Mouse (Mus musculus) kidney, postnatal 0 days (tissue): ENCODE results near the gene Cyp2t4. TPM values are rescaled to one million over a fixed set of nuclear protein-coding genes. Genes with fewer than 3 reads are reported as not detected.

ENCODE experiments used
- ATAC-seq: fragments of 200-750 bp; cut with Nextera tagmentation; replicated peaks from 2 replicates; pipeline ENCODE4 v1.8.0; 2017; ENCODE audit warnings: low read depth, moderate number of reproducible peaks, moderate TSS enrichment, moderate library complexity; ENCODE audit not compliant: low FRiP score
- DNase-seq: peaks from one replicate; pipeline ENCODE4 v3.0.0-alpha.2; 2016; ENCODE audit warnings: low spot score
- H3K27ac ChIP-seq: fragments of 300-500 bp; sonication (generic); 2 replicates; pipeline ENCODE4 v1.5.1; 2014; ENCODE audit warnings: mild to moderate bottlenecking
- H3K27me3 ChIP-seq: fragments of 300-500 bp; sonication (generic); 2 replicates; pipeline ENCODE4 v1.6.1; 2014; ENCODE audit warnings: low read length, mixed read lengths; ENCODE audit not compliant: insufficient read depth
- H3K36me3 ChIP-seq: fragments of 300-500 bp; sonication (generic); 2 replicates; pipeline ENCODE4 v1.6.1; 2014; ENCODE audit warnings: low read length, mixed read lengths; ENCODE audit not compliant: insufficient read depth
- H3K4me1 ChIP-seq: fragments of 300-500 bp; sonication (generic); replicated peaks from 2 replicates; pipeline ENCODE4 v1.6.1; 2014; ENCODE audit warnings: antibody characterized with exemption, low read length, mixed read lengths; ENCODE audit not compliant: insufficient read depth
- H3K4me2 ChIP-seq: fragments of 300-500 bp; sonication (generic); 2 replicates; pipeline ENCODE4 v1.6.1; 2014; ENCODE audit warnings: mild to moderate bottlenecking, low read length, moderate library complexity, mixed read lengths
- H3K4me3 ChIP-seq: fragments of 300-500 bp; sonication (generic); replicated peaks from 2 replicates; pipeline ENCODE4 v1.5.1; 2014; ENCODE audit warnings: low read depth, low read length
- H3K9ac ChIP-seq: fragments of 300-500 bp; sonication (generic); 2 replicates; pipeline ENCODE4 v1.6.1; 2014; ENCODE audit warnings: low read depth, low read length
- H3K9me3 ChIP-seq: fragments of 300-500 bp; sonication (generic); replicated peaks from 2 replicates; pipeline ENCODE4 v1.6.1; 2016; ENCODE audit warnings: low read length, inconsistent platforms, mixed read lengths
- CTCF ChIP-seq: IDR thresholded peaks from 2 replicates; pipeline ENCODE4 v1.5.1; 2016; ENCODE audit warnings: antibody characterized with exemption, low read depth, mild to moderate bottlenecking, moderate library complexity
- WGBS: fragments of 180-500 bp; shearing (Covaris S2); extraction: QIAGEN DNeasy Blood & Tissue Kit; methylation state at CpG from one replicate; pipeline ENCODE4 v1.1.7; 2014; 5-methylcytosine and 5-hydroxymethylcytosine counted together
- polyA plus RNA-seq: library from polyadenylated mRNA; unstranded; fragments of >200 nt; fragmentation: Nextera tagmentation; extraction: Ambion mirVana; gene quantifications from 2 replicates; pipeline ENCODE4 v1.2.1, GENCODE M21; 2015

Gene Cyp2t4
- polyA plus RNA-seq, 1 experiment from 2014 or later: not detected

DNA sequence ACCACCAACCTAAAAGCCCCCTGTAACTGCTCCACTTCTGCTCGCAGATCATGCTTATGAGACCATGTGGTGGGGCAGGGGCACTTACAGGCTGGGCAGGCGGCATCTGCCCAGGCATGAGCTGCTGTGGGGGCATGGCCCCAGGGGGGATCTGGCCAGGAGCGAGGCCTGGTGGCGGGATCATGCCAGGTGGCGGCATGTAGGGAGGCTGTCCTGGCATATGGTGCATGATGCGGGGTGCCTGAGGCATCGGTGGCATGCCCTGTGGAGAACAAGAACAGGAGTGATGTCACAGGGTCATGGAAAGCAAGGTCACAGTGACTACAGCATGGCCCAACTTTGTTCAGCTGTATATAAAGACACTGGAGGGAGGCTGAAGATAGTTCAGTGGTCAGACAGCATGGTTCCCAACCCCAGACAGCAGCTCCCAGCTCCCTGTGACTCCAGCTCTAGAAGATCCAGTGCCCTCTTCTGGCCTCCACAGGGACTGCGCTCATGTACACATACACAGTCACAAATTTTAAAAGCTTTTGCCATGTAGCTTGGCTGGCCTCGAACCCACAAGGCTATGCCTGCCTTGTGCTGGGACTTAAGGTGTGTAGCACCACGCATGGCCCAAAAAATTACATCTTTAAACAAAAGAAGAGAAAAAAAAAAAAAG lies 35.9 kb downstream of the Cyp2t4 start:
- Histone ChIP-seq H3K27ac (no peak overlapping the region), H3K36me3 (peaks cover 75% of the 10 kb centered on the region), H3K9me3 (no peaks in the 10 kb centered on the region), H3K27me3 (no peaks in the 10 kb centered on the region), H3K4me1 (peaks cover under 1% of the 10 kb centered on the region; the same call in 1 of the 2 replicates), H3K4me2 (no peak overlapping the region), H3K4me3 (no peak overlapping the region), H3K9ac (no peak overlapping the region)
- 95% methylated on average over 10 of the region's 10 CpGs for WGBS
- peak; percentile 45; the same call in 1 of the 2 replicates for TF ChIP-seq CTCF
- ATAC-seq (no peak), DNase-seq (no peak)

DNA sequence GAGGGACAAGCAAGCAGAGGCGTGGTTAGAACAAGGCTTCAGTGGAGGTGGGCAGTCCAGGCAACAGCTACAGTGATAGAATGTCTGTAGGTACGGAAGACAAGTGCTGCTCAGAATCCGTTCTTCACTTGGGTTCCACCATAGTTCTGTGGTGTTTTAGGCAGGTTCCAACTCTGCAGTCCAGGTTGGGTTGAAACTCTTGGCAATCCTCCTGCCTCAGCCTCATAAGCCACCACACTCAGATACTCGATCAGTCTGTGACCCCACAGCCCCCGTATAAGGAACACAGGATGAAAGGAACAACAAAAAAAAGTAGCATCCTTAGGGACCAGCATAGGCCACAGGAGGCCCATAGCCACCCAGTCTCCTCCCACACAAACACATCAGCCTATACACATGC lies 38.9 kb downstream of the Cyp2t4 start:
- 92% methylated on average over 5 of the region's 5 CpGs for WGBS
- Histone ChIP-seq H3K27ac (no peak overlapping the region), H3K4me1 (peaks cover 7% of the 10 kb centered on the region), H3K9ac (no peak overlapping the region), H3K9me3 (no peaks in the 10 kb centered on the region), H3K27me3 (no peaks in the 10 kb centered on the region), H3K36me3 (peaks cover 54% of the 10 kb centered on the region), H3K4me3 (no peak overlapping the region), H3K4me2 (no peak overlapping the region)
- no peak for TF ChIP-seq CTCF
- no peak for ATAC-seq
- DNase-seq: no peak

DNA sequence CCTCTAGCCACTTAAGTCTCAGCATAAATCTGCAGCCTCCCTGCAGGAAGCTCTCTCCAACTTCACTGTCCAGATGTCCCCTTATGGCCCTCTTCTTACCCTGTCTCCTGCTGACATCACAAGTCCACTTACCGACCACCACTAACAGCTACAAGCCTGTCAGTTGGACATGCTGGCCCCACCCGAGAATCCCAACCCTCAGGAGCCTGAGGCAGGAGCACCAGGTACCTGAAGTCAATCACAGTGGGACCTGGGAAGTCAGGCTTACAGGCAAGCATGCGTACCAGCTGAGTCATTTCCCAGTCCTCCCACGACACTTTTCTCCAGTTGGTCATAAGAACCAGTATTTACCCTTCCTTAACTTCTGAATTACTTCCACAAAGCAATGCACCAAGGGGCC lies 40.2 kb downstream of the Cyp2t4 start:
- peaks cover 48% of the 10 kb centered on the region for H3K36me3 ChIP-seq
- WGBS: 72% methylated on average over 4 of the region's 4 CpGs
- DNase-seq: no peak
- no peaks in the 10 kb centered on the region for H3K9me3 ChIP-seq
- no peak for TF ChIP-seq CTCF
- peaks cover 7% of the 10 kb centered on the region for H3K4me1 ChIP-seq
- no peak for ATAC-seq
- H3K27ac ChIP-seq: no peak overlapping the region
- H3K9ac ChIP-seq: no peak overlapping the region
- no peak overlapping the region for H3K4me3 ChIP-seq
- no peak overlapping the region for H3K4me2 ChIP-seq
- no peaks in the 10 kb centered on the region for H3K27me3 ChIP-seq

DNA sequence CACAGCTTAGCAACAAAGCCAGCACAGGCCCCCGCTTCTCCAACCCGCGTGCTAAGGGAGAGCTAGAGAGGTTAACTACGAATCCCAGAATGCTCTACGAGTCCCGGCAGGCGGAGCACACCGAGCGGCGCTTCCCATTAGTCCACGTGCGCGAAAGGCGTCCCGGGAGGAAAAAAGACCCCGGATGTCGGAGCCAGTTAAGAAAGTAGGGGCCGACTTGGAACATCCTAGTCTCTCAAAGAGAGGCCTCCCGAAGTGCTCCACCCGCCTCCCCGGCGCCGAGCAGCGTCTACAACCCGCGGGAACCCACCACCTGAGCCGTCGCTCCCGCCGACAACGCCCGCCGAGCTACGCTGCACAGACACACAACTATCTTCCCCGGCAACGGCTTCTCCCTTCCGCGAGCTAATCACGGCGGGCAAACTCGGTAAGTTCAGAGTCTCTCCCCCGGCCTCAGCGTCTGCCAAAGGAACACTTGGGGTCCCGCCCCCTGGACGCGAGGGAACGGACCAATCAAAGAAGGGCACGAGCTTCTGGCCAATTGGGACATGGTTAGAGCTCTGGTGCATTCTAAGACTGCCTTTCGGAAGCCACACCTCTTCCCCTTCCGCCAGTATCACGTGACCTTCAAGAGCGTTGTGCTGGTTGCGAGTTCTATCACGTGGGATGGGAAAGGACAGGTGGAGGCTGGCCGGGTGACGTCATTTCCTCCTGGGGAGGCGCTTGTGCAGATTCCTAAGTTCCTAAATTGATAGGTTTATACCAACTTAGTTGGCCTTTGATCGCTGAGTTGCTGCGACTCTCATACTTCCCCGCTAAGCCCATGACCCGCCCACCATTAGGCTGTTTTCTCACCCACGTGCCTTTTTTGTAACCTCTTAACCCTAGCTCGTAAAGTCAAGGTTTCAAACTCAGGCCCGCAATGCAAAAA lies 42.4 kb downstream of the Cyp2t4 start, which contains the start of the genes BC024978 and Snrpa:
BC024978 (plus strand) TSS at position 101 of the 931 bp plus-strand sequence.
Snrpa (minus strand) TSS at position 591 of the 931 bp plus-strand sequence.
- Histone ChIP-seq H3K27me3 (no peaks in the 10 kb centered on the region), H3K4me2 (peak within 1 kb of the TSS; percentile 64), H3K36me3 (peaks cover 26% of the 10 kb centered on the region), H3K4me3 (peak within 1 kb of the TSS; percentile 82), H3K9ac (peak within 1 kb of the TSS; percentile 96), H3K9me3 (no peaks in the 10 kb centered on the region), H3K27ac (peak within 1 kb of the TSS; percentile 100), H3K4me1 (peaks cover 7% of the 10 kb centered on the region)
- WGBS: under 1% methylated on average over 64 of the region's 64 CpGs
- DNase-seq: peak; percentile 100
- ATAC-seq: peak; percentile 99
- TF ChIP-seq CTCF: 0 out of 2 replicates have a peak, but pooled peaks have one; percentile 25

DNA sequence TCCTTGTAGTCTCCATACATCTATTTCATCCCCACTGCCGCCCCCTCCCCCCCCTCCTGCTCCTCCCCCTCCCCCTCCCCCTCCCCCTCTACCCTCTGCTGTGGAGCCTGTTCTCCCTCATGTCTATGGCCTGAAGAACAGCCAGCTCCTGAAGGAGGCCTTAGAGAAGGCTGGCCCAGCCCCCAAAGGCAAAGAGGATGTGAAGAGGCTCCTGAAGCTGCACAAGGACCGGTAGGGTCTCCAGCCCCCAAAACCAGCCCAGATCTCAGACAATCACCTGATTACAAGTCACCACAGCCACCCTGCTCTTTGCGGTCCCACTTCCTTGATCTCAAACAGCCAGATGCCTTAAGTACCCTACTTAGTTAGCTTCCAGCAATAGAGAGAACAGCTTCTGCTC lies 43.6 kb downstream of the Cyp2t4 start:
- Histone ChIP-seq H3K4me3 (no peak overlapping the region), H3K27me3 (no peaks in the 10 kb centered on the region), H3K4me1 (peaks cover 7% of the 10 kb centered on the region), H3K36me3 (peaks cover 16% of the 10 kb centered on the region), H3K9ac (no peak overlapping the region), H3K4me2 (no peak overlapping the region), H3K9me3 (no peaks in the 10 kb centered on the region), H3K27ac (no peak overlapping the region)
- TF ChIP-seq CTCF: no peak
- DNase-seq (no peak), ATAC-seq (no peak)
- WGBS: 95% methylated on average over 3 of the region's 3 CpGs

DNA sequence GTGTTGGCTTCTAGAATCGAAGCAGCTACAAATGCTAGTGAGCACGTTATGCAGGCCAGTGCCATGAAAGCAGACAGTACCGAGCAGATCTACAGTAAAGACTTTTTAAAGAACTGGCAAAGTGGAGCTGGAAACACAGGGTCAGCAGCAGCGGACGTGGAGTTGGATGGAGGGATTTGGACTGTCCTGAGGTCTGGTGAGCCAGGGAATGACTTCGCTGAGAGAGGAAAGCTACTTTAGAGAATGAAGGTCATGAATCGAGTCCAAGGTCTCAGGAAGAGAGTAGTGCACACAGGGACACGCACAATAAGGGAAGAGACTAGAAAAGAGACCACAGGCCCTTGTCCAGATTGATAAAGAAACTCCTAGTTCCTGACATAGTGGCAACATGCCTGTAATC lies 44.1 kb downstream of the Cyp2t4 start:
- no peak overlapping the region for H3K4me2 ChIP-seq
- no peak for TF ChIP-seq CTCF
- no peak overlapping the region for H3K4me3 ChIP-seq
- no peaks in the 10 kb centered on the region for H3K9me3 ChIP-seq
- H3K9ac ChIP-seq: no peak overlapping the region
- no peak overlapping the region for H3K27ac ChIP-seq
- H3K36me3 ChIP-seq: peaks cover 14% of the 10 kb centered on the region; the same call in 1 of the 2 replicates
- ATAC-seq (no peak), DNase-seq (no peak)
- WGBS: 94% methylated on average over 8 of the region's 8 CpGs
- H3K4me1 ChIP-seq: peaks cover 7% of the 10 kb centered on the region
- no peaks in the 10 kb centered on the region for H3K27me3 ChIP-seq
